8 mouse cellular contexts compared by ENCODE assay signal in genomic region chr2:143419791-143420190, GRCm38 (mm10).
"Had no signal": no experiment of that assay in that cellular context is flagged by ENCODE, and none has a peak within 500 bp of the region (broad histone marks: within the 10 kb centered on the region; RNA-seq: fewer than 3 reads in every experiment).

No protein-coding gene starts in this region.

- ATAC-seq: lung, postnatal 0 days; midbrain, embryonic 13.5 days had no signal

- DNase-seq: kidney, adult 9 months; kidney, postnatal 4 days; lung, adult 2 months; lung, postnatal 36 days; right cerebral cortex, adult 18-20 months; right cerebral cortex, postnatal 25 days had no signal
